Mouse (Mus musculus) heart, embryonic 15.5 days (tissue): ENCODE measurements around the gene Zar1l. TPM values are rescaled to one million over a fixed set of nuclear protein-coding genes. Genes with fewer than 3 reads are reported as not detected.

Experiments
- ATAC-seq: fragments of 200-750 bp; cut with Nextera tagmentation; replicated peaks from 2 replicates; pipeline ENCODE4 v1.8.0; 2017; ENCODE audit warnings: low read depth, moderate TSS enrichment; ENCODE audit not compliant: insufficient number of reproducible peaks, insufficient read depth, low FRiP score
- H3K27ac ChIP-seq: fragments of 300-500 bp; sonication (generic); 2 replicates; pipeline ENCODE4 v1.5.1; 2015; ENCODE audit warnings: mild to moderate bottlenecking, inconsistent platforms
- H3K27me3 ChIP-seq: fragments of 300-500 bp; sonication (generic); 2 replicates; pipeline ENCODE4 v1.6.1; 2015; ENCODE audit warnings: inconsistent platforms
- H3K36me3 ChIP-seq: fragments of 300-500 bp; sonication (generic); 2 replicates; pipeline ENCODE4 v1.6.1; 2015; ENCODE audit warnings: mild to moderate bottlenecking, inconsistent platforms
- H3K4me1 ChIP-seq: fragments of 300-500 bp; sonication (generic); replicated peaks from 2 replicates; pipeline ENCODE4 v1.6.1; 2015; ENCODE audit warnings: inconsistent platforms
- H3K4me2 ChIP-seq: fragments of 300-500 bp; sonication (generic); 2 replicates; pipeline ENCODE4 v1.6.1; 2015; ENCODE audit warnings: inconsistent platforms, mild to moderate bottlenecking, moderate library complexity
- H3K4me3 ChIP-seq: fragments of 300-500 bp; sonication (generic); 2 replicates; pipeline ENCODE4 v1.5.1; 2015; ENCODE audit warnings: mild to moderate bottlenecking, inconsistent platforms
- H3K9ac ChIP-seq: fragments of 300-500 bp; sonication (generic); 2 replicates; pipeline ENCODE4 v1.6.1; 2015; ENCODE audit warnings: mild to moderate bottlenecking, inconsistent platforms
- H3K9me3 ChIP-seq: fragments of 300-500 bp; sonication (generic); replicated peaks from 2 replicates; pipeline ENCODE4 v1.6.1; 2016; ENCODE audit warnings: inconsistent platforms
- WGBS: fragments of 180-500 bp; shearing (Covaris S2); methylation state at CpG from one replicate; pipeline ENCODE4 v1.1.7; 2015; ENCODE audit warnings: mixed read lengths; 5-methylcytosine and 5-hydroxymethylcytosine counted together
- polyA plus RNA-seq: library from polyadenylated mRNA; unstranded; fragments of >200 nt; fragmentation: Nextera tagmentation; extraction: Ambion mirVana; gene quantifications from 2 replicates; pipeline ENCODE4 v1.2.1, GENCODE M21; 2015

The Zar1l gene
- polyA plus RNA-seq: not detected in 2 replicates

- H3K4me1 ChIP-seq: peaks cover 2% of the 10 kb centered on the region; the same call in 1 of the 2 replicates
- no peaks in the 10 kb centered on the region for H3K27me3 ChIP-seq
- H3K9me3 ChIP-seq: no peaks in the 10 kb centered on the region
- no peak for ATAC-seq
- H3K9ac ChIP-seq: peak within 1 kb of the TSS; percentile 9; the same call in 1 of the 2 replicates
- no peak within 1 kb of the TSS for H3K4me2 ChIP-seq
- no peak within 1 kb of the TSS for H3K27ac ChIP-seq
- 54% methylated on average over 4 of the region's 4 CpGs for WGBS
- no peaks in the 10 kb centered on the region for H3K36me3 ChIP-seq
- no peak within 1 kb of the TSS for H3K4me3 ChIP-seq
Measured at GRCm38 (mm10) chr5:150518064-150518463, at the start of gene Zar1l. Gene Zar1l (minus strand): TSS chr5:150518164.

GRCm38 (mm10) chr5:150566971-150567370 is 49.0 kb upstream of the Zar1l start:
- WGBS: 89% methylated on average over 5 of the region's 5 CpGs
- H3K4me2 ChIP-seq: no peak overlapping the region
- ATAC-seq: no peak
- H3K4me1 ChIP-seq: no peaks in the 10 kb centered on the region
- H3K9ac ChIP-seq: no peak overlapping the region
- H3K36me3 ChIP-seq: peaks cover 32% of the 10 kb centered on the region
- no peaks in the 10 kb centered on the region for H3K9me3 ChIP-seq
- no peak overlapping the region for H3K27ac ChIP-seq
- no peaks in the 10 kb centered on the region for H3K27me3 ChIP-seq
- H3K4me3 ChIP-seq: no peak overlapping the region

- no peak overlapping the region for H3K27ac ChIP-seq
- WGBS: 63% methylated on average over 3 of the region's 3 CpGs
- no peaks in the 10 kb centered on the region for H3K4me1 ChIP-seq
- no peak for ATAC-seq
- no peaks in the 10 kb centered on the region for H3K27me3 ChIP-seq
- H3K4me3 ChIP-seq: no peak overlapping the region
- H3K36me3 ChIP-seq: peaks cover 39% of the 10 kb centered on the region
- H3K4me2 ChIP-seq: no peak overlapping the region
- no peaks in the 10 kb centered on the region for H3K9me3 ChIP-seq
- H3K9ac ChIP-seq: no peak overlapping the region
Measured at GRCm38 (mm10) chr5:150566226-150566625, 48.3 kb upstream of the Zar1l start.

GRCm38 (mm10) chr5:150564426-150564825 is 46.5 kb upstream of the Zar1l start:
- Histone ChIP-seq H3K36me3 (peaks cover 34% of the 10 kb centered on the region), H3K27me3 (no peaks in the 10 kb centered on the region), H3K27ac (no peak overlapping the region), H3K9ac (no peak overlapping the region), H3K4me3 (no peak overlapping the region), H3K9me3 (no peaks in the 10 kb centered on the region), H3K4me1 (no peaks in the 10 kb centered on the region), H3K4me2 (no peak overlapping the region)
- no peak for ATAC-seq
- WGBS: 88% methylated on average over 6 of the region's 6 CpGs

GRCm38 (mm10) chr5:150561783-150562182 is 43.8 kb upstream of the Zar1l start:
- 80% methylated on average over 5 of the region's 5 CpGs for WGBS
- peaks cover 27% of the 10 kb centered on the region for H3K36me3 ChIP-seq
- H3K4me3 ChIP-seq: no peak overlapping the region
- no peak for ATAC-seq
- H3K27ac ChIP-seq: no peak overlapping the region
- H3K9ac ChIP-seq: no peak overlapping the region
- no peaks in the 10 kb centered on the region for H3K9me3 ChIP-seq
- no peaks in the 10 kb centered on the region for H3K27me3 ChIP-seq
- no peak overlapping the region for H3K4me2 ChIP-seq
- H3K4me1 ChIP-seq: no peaks in the 10 kb centered on the region

- H3K4me3 ChIP-seq: no peak overlapping the region
- peaks cover 23% of the 10 kb centered on the region; the same call in 1 of the 2 replicates for H3K36me3 ChIP-seq
- H3K9me3 ChIP-seq: no peaks in the 10 kb centered on the region
- no peaks in the 10 kb centered on the region for H3K27me3 ChIP-seq
- no peaks in the 10 kb centered on the region for H3K4me1 ChIP-seq
- H3K27ac ChIP-seq: no peak overlapping the region
- no peak overlapping the region for H3K9ac ChIP-seq
- H3K4me2 ChIP-seq: no peak overlapping the region
- no peak for ATAC-seq
Measured at GRCm38 (mm10) chr5:150561376-150561775, 43.4 kb upstream of the Zar1l start.

- no peak overlapping the region for H3K27ac ChIP-seq
- H3K9ac ChIP-seq: no peak overlapping the region
- WGBS: 96% methylated on average over 5 of the region's 5 CpGs
- ATAC-seq: no peak
- H3K4me3 ChIP-seq: no peak overlapping the region
- no peaks in the 10 kb centered on the region for H3K4me1 ChIP-seq
- peaks cover 23% of the 10 kb centered on the region; the same call in 1 of the 2 replicates for H3K36me3 ChIP-seq
- no peaks in the 10 kb centered on the region for H3K27me3 ChIP-seq
- no peaks in the 10 kb centered on the region for H3K9me3 ChIP-seq
- no peak overlapping the region for H3K4me2 ChIP-seq
Measured at GRCm38 (mm10) chr5:150560851-150561250, 42.9 kb upstream of the Zar1l start.

- peak; percentile 67 for ATAC-seq
- Histone ChIP-seq H3K36me3 (peaks cover 23% of the 10 kb centered on the region; the same call in 1 of the 2 replicates), H3K4me1 (no peaks in the 10 kb centered on the region), H3K4me3 (no peak overlapping the region), H3K9me3 (no peaks in the 10 kb centered on the region), H3K27ac (peak overlapping the region; percentile 64), H3K27me3 (no peaks in the 10 kb centered on the region), H3K4me2 (no peak overlapping the region), H3K9ac (0 out of 2 replicates have a peak overlapping the region, but pooled peaks have one; percentile 0)
- 59% methylated on average over 6 of the region's 6 CpGs for WGBS
Measured at GRCm38 (mm10) chr5:150559519-150560103, 41.6 kb upstream of the Zar1l start.

- Histone ChIP-seq H3K9me3 (no peaks in the 10 kb centered on the region), H3K9ac (no peak overlapping the region), H3K27ac (no peak overlapping the region), H3K27me3 (no peaks in the 10 kb centered on the region), H3K4me2 (no peak overlapping the region), H3K4me1 (no peaks in the 10 kb centered on the region), H3K4me3 (no peak overlapping the region), H3K36me3 (peaks cover 32% of the 10 kb centered on the region)
- WGBS: 60% methylated on average over 3 of the region's 3 CpGs
- ATAC-seq: no peak
Measured at GRCm38 (mm10) chr5:150551637-150552036, 33.7 kb upstream of the Zar1l start.

GRCm38 (mm10) chr5:150543184-150543583 is 25.2 kb upstream of the Zar1l start:
- Histone ChIP-seq H3K4me1 (no peaks in the 10 kb centered on the region), H3K9me3 (no peaks in the 10 kb centered on the region), H3K4me2 (no peak overlapping the region), H3K27ac (no peak overlapping the region), H3K27me3 (no peaks in the 10 kb centered on the region), H3K9ac (no peak overlapping the region), H3K36me3 (peaks cover 17% of the 10 kb centered on the region), H3K4me3 (no peak overlapping the region)
- ATAC-seq: no peak
- WGBS: 89% methylated on average over 2 of the region's 2 CpGs

- H3K27ac ChIP-seq: no peak overlapping the region
- H3K9me3 ChIP-seq: no peaks in the 10 kb centered on the region
- H3K4me3 ChIP-seq: no peak overlapping the region
- H3K36me3 ChIP-seq: peaks cover 28% of the 10 kb centered on the region
- H3K27me3 ChIP-seq: no peaks in the 10 kb centered on the region
- H3K4me2 ChIP-seq: no peak overlapping the region
- WGBS: 98% methylated on average over 1 of the region's 1 CpGs
- ATAC-seq: no peak
- no peak overlapping the region for H3K9ac ChIP-seq
- H3K4me1 ChIP-seq: no peaks in the 10 kb centered on the region
Measured at GRCm38 (mm10) chr5:150541302-150541701, 23.3 kb upstream of the Zar1l start.

GRCm38 (mm10) chr5:150525239-150525638 is 7.3 kb upstream of the Zar1l start:
- 83% methylated on average over 2 of the region's 2 CpGs for WGBS
- H3K27me3 ChIP-seq: no peaks in the 10 kb centered on the region
- no peak overlapping the region for H3K4me2 ChIP-seq
- no peak for ATAC-seq
- H3K4me1 ChIP-seq: peaks cover 12% of the 10 kb centered on the region
- no peak overlapping the region for H3K4me3 ChIP-seq
- H3K9me3 ChIP-seq: no peaks in the 10 kb centered on the region
- no peak overlapping the region for H3K9ac ChIP-seq
- H3K27ac ChIP-seq: no peak overlapping the region
- H3K36me3 ChIP-seq: no peaks in the 10 kb centered on the region
